Mouse (Mus musculus): ENCODE results near the gene Gm47959. TPM values are rescaled to one million over a fixed set of nuclear protein-coding genes. Genes with fewer than 3 reads are reported as not detected.

Gm47959 gene
- polyA plus RNA-seq, 1 experiment from 2014 or later, result not detected

DNA sequence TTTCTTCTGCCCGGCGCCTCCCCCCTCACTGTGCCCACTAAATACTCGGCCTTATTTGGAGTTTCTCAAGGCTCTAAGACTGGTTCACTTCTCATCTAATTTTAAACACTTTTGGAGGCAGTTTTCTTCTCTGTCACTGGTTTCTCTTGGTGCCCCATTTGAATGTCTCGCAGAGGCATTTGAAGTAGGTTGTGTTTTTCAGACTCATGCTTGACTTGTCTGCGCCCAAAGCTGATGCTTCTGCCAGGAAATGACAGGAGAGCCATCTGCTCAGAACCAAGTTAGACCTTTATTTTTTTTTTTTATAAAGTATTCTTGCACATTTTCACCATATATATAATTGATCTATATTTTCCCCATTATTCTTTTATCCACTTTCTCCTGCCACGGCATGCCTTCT is 13.6 kb upstream of the Gm47959 start:
- peaks cover 7% of the 10 kb centered on the region for H3K9me3 ChIP-seq (ENCODE audit: low read length)
- no peak overlapping the region for H3K27ac ChIP-seq (ENCODE audit: low read length)
- 88% methylated on average over 6 of the region's 6 CpGs for WGBS
- ATAC-seq (ENCODE audit: low FRiP score, low TSS enrichment), result no peak
- H3K4me1 ChIP-seq (ENCODE audit: insufficient read depth, low read length), result no peaks in the 10 kb centered on the region
- H3K4me3 ChIP-seq (ENCODE audit: low read length), result no peak overlapping the region
- H3K4me2 ChIP-seq (replicated peaks; ENCODE audit: low read depth, low read length), result no peak overlapping the region
- H3K27me3 ChIP-seq (ENCODE audit: insufficient read depth, low read length), result no peaks in the 10 kb centered on the region
- no peaks in the 10 kb centered on the region for H3K36me3 ChIP-seq (ENCODE audit: insufficient read depth, low read length)
- no peak overlapping the region for H3K9ac ChIP-seq (replicated peaks; ENCODE audit: low read length)

DNA sequence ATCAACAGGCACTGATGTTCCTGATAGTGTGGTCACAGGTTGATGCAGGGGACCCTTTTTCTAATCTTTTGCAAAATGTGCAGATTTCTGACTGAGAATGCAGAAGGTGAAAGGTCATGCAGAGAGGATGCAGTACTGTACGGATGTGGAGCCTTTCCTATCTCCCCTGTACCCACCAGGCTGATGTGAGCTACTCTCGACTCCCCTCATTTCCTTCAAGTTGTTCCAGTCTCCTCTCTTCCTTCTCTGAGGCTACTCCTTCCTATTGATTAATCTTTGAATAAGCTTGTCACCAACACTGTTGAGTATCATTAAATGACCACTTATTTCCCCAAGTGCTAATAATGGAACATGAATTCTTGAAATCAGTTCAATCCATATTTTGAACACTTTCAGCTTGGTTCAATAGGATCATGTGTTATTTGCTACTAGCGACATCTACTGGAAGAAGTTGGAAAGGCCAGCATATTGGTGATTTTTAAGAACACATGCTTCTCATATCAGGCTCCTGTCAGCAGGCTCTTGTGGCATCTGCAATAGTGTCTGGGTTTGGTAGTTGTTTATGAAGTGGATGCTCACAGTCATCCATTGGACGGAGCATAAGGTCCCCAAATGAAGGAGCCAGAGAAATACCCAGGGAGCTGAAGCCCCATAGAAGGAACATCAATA is 12.7 kb upstream of the Gm47959 start:
- H3K9me3 ChIP-seq (ENCODE audit: low read length), result peaks cover 7% of the 10 kb centered on the region
- no peaks in the 10 kb centered on the region for H3K27me3 ChIP-seq (ENCODE audit: insufficient read depth, low read length)
- H3K27ac ChIP-seq (ENCODE audit: low read length), result no peak overlapping the region
- H3K4me2 ChIP-seq (replicated peaks; ENCODE audit: low read depth, low read length), result no peak overlapping the region
- 0 out of 2 replicates have a peak, but pooled peaks have one; percentile 39 for ATAC-seq (ENCODE audit: low FRiP score, low TSS enrichment)
- no peak overlapping the region for H3K4me3 ChIP-seq (ENCODE audit: low read length)
- no peaks in the 10 kb centered on the region for H3K4me1 ChIP-seq (ENCODE audit: insufficient read depth, low read length)
- no peaks in the 10 kb centered on the region for H3K36me3 ChIP-seq (ENCODE audit: insufficient read depth, low read length)
- H3K9ac ChIP-seq (replicated peaks; ENCODE audit: low read length), result no peak overlapping the region
- WGBS, result 27% methylated on average over 4 of the region's 4 CpGs

DNA sequence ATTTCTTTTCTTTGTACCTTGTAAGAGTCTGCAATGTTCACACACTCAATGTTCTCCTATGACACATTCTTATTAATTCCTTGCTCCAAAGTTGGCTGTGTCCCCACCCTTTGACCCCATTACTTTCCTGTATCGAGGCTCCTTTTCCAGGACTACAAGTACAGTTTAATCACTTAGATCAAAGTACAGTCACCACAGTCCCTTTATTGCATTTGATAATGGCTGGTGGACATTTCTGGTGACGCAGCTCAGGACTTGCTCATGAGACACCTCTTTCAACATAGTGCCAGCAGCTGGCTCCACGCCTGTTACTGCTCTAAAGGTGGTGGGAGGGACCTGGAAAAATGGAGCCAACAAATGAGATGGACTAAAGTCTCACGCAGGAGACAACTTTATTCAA is 9.3 kb upstream of the Gm47959 start:
- WGBS, result 58% methylated on average over 4 of the region's 4 CpGs
- Histone ChIP-seq H3K27me3 (ENCODE audit: insufficient read depth, low read length) (no peaks in the 10 kb centered on the region), H3K27ac (ENCODE audit: low read length) (no peak overlapping the region; the same call in 1 of the 2 replicates), H3K36me3 (ENCODE audit: insufficient read depth, low read length) (no peaks in the 10 kb centered on the region), H3K4me2 (replicated peaks; ENCODE audit: low read depth, low read length) (no peak overlapping the region), H3K4me1 (ENCODE audit: insufficient read depth, low read length) (no peaks in the 10 kb centered on the region), H3K4me3 (ENCODE audit: low read length) (no peak overlapping the region), H3K9me3 (ENCODE audit: low read length) (no peaks in the 10 kb centered on the region), H3K9ac (replicated peaks; ENCODE audit: low read length) (no peak overlapping the region)
- no peak for ATAC-seq (ENCODE audit: low FRiP score, low TSS enrichment)

DNA sequence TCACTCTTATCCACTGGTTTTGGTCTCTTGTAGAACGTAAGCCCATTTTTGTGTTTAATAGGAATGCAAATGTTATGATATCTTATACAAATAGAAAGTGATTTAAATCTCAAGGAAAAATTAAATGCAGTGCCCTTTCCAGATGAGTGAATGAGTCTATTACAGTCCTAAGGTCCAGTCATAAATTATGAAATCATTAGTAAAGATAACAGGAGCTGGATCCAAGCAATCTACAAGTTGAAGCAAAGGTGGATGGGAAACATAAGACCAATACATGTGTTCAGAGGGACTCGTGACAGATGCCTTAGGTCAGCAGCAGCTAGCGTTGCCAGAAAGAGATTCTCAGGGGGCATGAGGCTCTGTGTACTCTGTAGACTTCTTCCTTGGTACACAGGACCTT is 8.8 kb upstream of the Gm47959 start:
- WGBS, result 73% methylated on average over 3 of the region's 3 CpGs
- Histone ChIP-seq H3K27ac (ENCODE audit: low read length) (no peak overlapping the region), H3K4me3 (ENCODE audit: low read length) (no peak overlapping the region), H3K4me2 (replicated peaks; ENCODE audit: low read depth, low read length) (no peak overlapping the region), H3K27me3 (ENCODE audit: insufficient read depth, low read length) (no peaks in the 10 kb centered on the region), H3K4me1 (ENCODE audit: insufficient read depth, low read length) (no peaks in the 10 kb centered on the region), H3K9ac (replicated peaks; ENCODE audit: low read length) (no peak overlapping the region), H3K9me3 (ENCODE audit: low read length) (no peaks in the 10 kb centered on the region), H3K36me3 (ENCODE audit: insufficient read depth, low read length) (no peaks in the 10 kb centered on the region)
- no peak for ATAC-seq (ENCODE audit: low FRiP score, low TSS enrichment)

GRCm38 (mm10) chr1:82992093-82992492 is 8.3 kb upstream of the Gm47959 start:
- 65% methylated on average over 6 of the region's 6 CpGs for WGBS
- 0 out of 2 replicates have a peak overlapping the region, but pooled peaks have one; percentile 12 for H3K27ac ChIP-seq (ENCODE audit: low read length)
- peak; percentile 87 for ATAC-seq (ENCODE audit: low FRiP score, low TSS enrichment)
- no peak overlapping the region for H3K4me3 ChIP-seq (ENCODE audit: low read length)
- H3K27me3 ChIP-seq (ENCODE audit: insufficient read depth, low read length), result no peaks in the 10 kb centered on the region
- no peaks in the 10 kb centered on the region for H3K9me3 ChIP-seq (ENCODE audit: low read length)
- no peak overlapping the region for H3K4me2 ChIP-seq (replicated peaks; ENCODE audit: low read depth, low read length)
- no peaks in the 10 kb centered on the region for H3K4me1 ChIP-seq (ENCODE audit: insufficient read depth, low read length)
- H3K36me3 ChIP-seq (ENCODE audit: insufficient read depth, low read length), result no peaks in the 10 kb centered on the region
- no peak overlapping the region for H3K9ac ChIP-seq (replicated peaks; ENCODE audit: low read length)

- H3K9ac ChIP-seq (replicated peaks; ENCODE audit: low read length), result no peak overlapping the region
- ATAC-seq (ENCODE audit: low FRiP score, low TSS enrichment), result no peak
- no peaks in the 10 kb centered on the region for H3K36me3 ChIP-seq (ENCODE audit: insufficient read depth, low read length)
- no peaks in the 10 kb centered on the region for H3K9me3 ChIP-seq (ENCODE audit: low read length)
- H3K4me3 ChIP-seq (ENCODE audit: low read length), result no peak overlapping the region
- WGBS, result 84% methylated on average over 3 of the region's 3 CpGs
- H3K27ac ChIP-seq (ENCODE audit: low read length), result no peak overlapping the region
- no peaks in the 10 kb centered on the region for H3K4me1 ChIP-seq (ENCODE audit: insufficient read depth, low read length)
- H3K4me2 ChIP-seq (replicated peaks; ENCODE audit: low read depth, low read length), result no peak overlapping the region
- no peaks in the 10 kb centered on the region for H3K27me3 ChIP-seq (ENCODE audit: insufficient read depth, low read length)
Observed at GRCm38 (mm10) chr1:82993947-82994346, 6.4 kb upstream of the Gm47959 start.

- Histone ChIP-seq H3K4me2 (replicated peaks; ENCODE audit: low read depth, low read length) (no peak overlapping the region), H3K9me3 (ENCODE audit: low read length) (no peaks in the 10 kb centered on the region), H3K4me1 (ENCODE audit: insufficient read depth, low read length) (no peaks in the 10 kb centered on the region), H3K27me3 (ENCODE audit: insufficient read depth, low read length) (no peaks in the 10 kb centered on the region), H3K9ac (replicated peaks; ENCODE audit: low read length) (no peak overlapping the region), H3K4me3 (ENCODE audit: low read length) (no peak overlapping the region), H3K27ac (ENCODE audit: low read length) (no peak overlapping the region), H3K36me3 (ENCODE audit: insufficient read depth, low read length) (no peaks in the 10 kb centered on the region)
- 82% methylated on average over 8 of the region's 8 CpGs for WGBS
- ATAC-seq (ENCODE audit: low FRiP score, low TSS enrichment), result no peak
Observed at GRCm38 (mm10) chr1:83006218-83007179, 6.2 kb downstream of the Gm47959 start.

GRCm38 (mm10) chr1:83007471-83007870 is 7.1 kb downstream of the Gm47959 start:
- H3K4me3 ChIP-seq (ENCODE audit: low read length), result no peak overlapping the region
- H3K27me3 ChIP-seq (ENCODE audit: insufficient read depth, low read length), result no peaks in the 10 kb centered on the region
- no peaks in the 10 kb centered on the region for H3K4me1 ChIP-seq (ENCODE audit: insufficient read depth, low read length)
- no peaks in the 10 kb centered on the region for H3K36me3 ChIP-seq (ENCODE audit: insufficient read depth, low read length)
- no peaks in the 10 kb centered on the region for H3K9me3 ChIP-seq (ENCODE audit: low read length)
- no peak overlapping the region for H3K27ac ChIP-seq (ENCODE audit: low read length)
- WGBS, result 56% methylated on average over 6 of the region's 6 CpGs
- no peak overlapping the region for H3K4me2 ChIP-seq (replicated peaks; ENCODE audit: low read depth, low read length)
- ATAC-seq (ENCODE audit: low FRiP score, low TSS enrichment), result no peak
- H3K9ac ChIP-seq (replicated peaks; ENCODE audit: low read length), result no peak overlapping the region

GRCm38 (mm10) chr1:83014477-83014876 is 14.1 kb downstream of the Gm47959 start:
- H3K4me1 ChIP-seq (ENCODE audit: insufficient read depth, low read length), result no peaks in the 10 kb centered on the region
- H3K9ac ChIP-seq (replicated peaks; ENCODE audit: low read length), result no peak overlapping the region
- no peak overlapping the region for H3K4me3 ChIP-seq (ENCODE audit: low read length)
- no peaks in the 10 kb centered on the region for H3K9me3 ChIP-seq (ENCODE audit: low read length)
- no peaks in the 10 kb centered on the region for H3K27me3 ChIP-seq (ENCODE audit: insufficient read depth, low read length)
- no peak overlapping the region for H3K4me2 ChIP-seq (replicated peaks; ENCODE audit: low read depth, low read length)
- no peaks in the 10 kb centered on the region for H3K36me3 ChIP-seq (ENCODE audit: insufficient read depth, low read length)
- ATAC-seq (ENCODE audit: low FRiP score, low TSS enrichment), result no peak
- no peak overlapping the region for H3K27ac ChIP-seq (ENCODE audit: low read length)
- WGBS, result 81% methylated on average over 3 of the region's 3 CpGs

All from kidney, embryonic 16.5 days (tissue).